Mouse (Mus musculus) cerebellum, adult 2 months (tissue): ENCODE measurements at regions not wholly inside any gene's neighbourhood (a gene's known extent, or its start where the extent isn't known, plus 50 kb on each side); places are given as distances from the start of the nearest gene placed in this dataset.

Experiments
- DNase-seq, 2 experiments: peaks; one replicate each; pipeline ENCODE4 v3.0.0; 2021
- H3K27ac ChIP-seq: fragments of 200-500 bp; 2 replicates; pipeline ENCODE4 v1.5.1; 2012; ENCODE audit warnings: low read length, control low read depth, inconsistent platforms; ENCODE audit not compliant: insufficient read depth
- H3K27me3 ChIP-seq: fragments of 200-500 bp; 2 replicates; pipeline ENCODE4 v1.6.1; 2012; ENCODE audit warnings: inconsistent platforms, mild to moderate bottlenecking, low read length, moderate library complexity; ENCODE audit not compliant: control insufficient read depth, insufficient read depth
- H3K4me1 ChIP-seq: fragments of 200-500 bp; 2 replicates; pipeline ENCODE4 v1.6.1; 2011; ENCODE audit warnings: low read length; ENCODE audit not compliant: control insufficient read depth, insufficient read depth
- H3K4me3 ChIP-seq: fragments of 200-500 bp; replicated peaks from 2 replicates; pipeline ENCODE3; 2011; ENCODE audit warnings: mild to moderate bottlenecking, low read depth, low read length, control low read depth; ENCODE audit not compliant: insufficient read depth
- CTCF ChIP-seq: fragments of 200-500 bp; IDR thresholded peaks from 2 replicates; pipeline ENCODE4 v1.5.1; 2011; ENCODE audit warnings: low read depth, mild to moderate bottlenecking, control low read depth, low read length, moderate library complexity, borderline replicate concordance; ENCODE audit not compliant: insufficient read depth
- POLR2A ChIP-seq: fragments of 200-500 bp; IDR thresholded peaks from 2 replicates; pipeline ENCODE4 v1.6.1; 2011; ENCODE audit warnings: low read length, control low read depth, borderline replicate concordance; ENCODE audit not compliant: insufficient read depth
- WGBS: fragments of 180-500 bp; shearing (Covaris S2); methylation state at CpG from one replicate; pipeline ENCODE4 v1.1.7; 2018; 5-methylcytosine and 5-hydroxymethylcytosine counted together

GRCm38 (mm10) chr4:125194298-125194697 lies 66.7 kb upstream of the Zc3h12a start:
- peaks cover 8% of the 10 kb centered on the region for H3K4me1 ChIP-seq
- no peak overlapping the region for H3K4me3 ChIP-seq
- 61% methylated on average over 12 of the region's 12 CpGs for WGBS
- H3K27me3 ChIP-seq = no peaks in the 10 kb centered on the region
- TF ChIP-seq CTCF (no peak), POLR2A (no peak)
- DNase-seq = no peak
- H3K27ac ChIP-seq = no peak overlapping the region

- no peak overlapping the region for H3K4me3 ChIP-seq
- TF ChIP-seq POLR2A = no peak
- H3K27ac ChIP-seq = no peak overlapping the region
- H3K4me1 ChIP-seq = peaks cover 8% of the 10 kb centered on the region
- DNase-seq = no peak
- H3K27me3 ChIP-seq = no peaks in the 10 kb centered on the region
- WGBS = 80% methylated on average over 9 of the region's 9 CpGs
Measured at GRCm38 (mm10) chr4:125191680-125192079, 64.0 kb upstream of the Zc3h12a start.

- no peaks in the 10 kb centered on the region for H3K27me3 ChIP-seq
- TF ChIP-seq CTCF (no peak), POLR2A (no peak)
- peak; percentile 34 to 58 for DNase-seq
- H3K4me3 ChIP-seq = no peak overlapping the region
- no peak overlapping the region for H3K27ac ChIP-seq
- 7% methylated on average over 11 of the region's 11 CpGs for WGBS
- peaks cover 8% of the 10 kb centered on the region for H3K4me1 ChIP-seq
Measured at GRCm38 (mm10) chr4:125191010-125191409, 63.4 kb upstream of the Zc3h12a start.

- no peak for DNase-seq
- Histone ChIP-seq H3K4me1 (peaks cover 8% of the 10 kb centered on the region), H3K27me3 (no peaks in the 10 kb centered on the region), H3K4me3 (no peak overlapping the region), H3K27ac (no peak overlapping the region)
- no peak for TF ChIP-seq POLR2A
- TF ChIP-seq CTCF = no peak
Measured at GRCm38 (mm10) chr4:125189971-125190370, 62.3 kb upstream of the Zc3h12a start.

GRCm38 (mm10) chr4:125186246-125186645 lies 58.6 kb upstream of the Zc3h12a start:
- 83% methylated on average over 9 of the region's 9 CpGs for WGBS
- Histone ChIP-seq H3K4me1 (peaks cover 5% of the 10 kb centered on the region), H3K4me3 (no peak overlapping the region), H3K27me3 (no peaks in the 10 kb centered on the region), H3K27ac (no peak overlapping the region)
- no peak for DNase-seq
- no peak for TF ChIP-seq POLR2A
- TF ChIP-seq CTCF = no peak

- TF ChIP-seq CTCF (no peak), POLR2A (no peak)
- H3K4me1 ChIP-seq = no peaks in the 10 kb centered on the region
- H3K27me3 ChIP-seq = no peaks in the 10 kb centered on the region
- no peak overlapping the region for H3K27ac ChIP-seq
- 82% methylated on average over 5 of the region's 5 CpGs for WGBS
- no peak for DNase-seq
- H3K4me3 ChIP-seq = no peak overlapping the region
Measured at GRCm38 (mm10) chr4:125185076-125185475, 57.4 kb upstream of the Zc3h12a start.

- DNase-seq = no peak
- TF ChIP-seq CTCF (no peak), POLR2A (no peak)
- WGBS = 27% methylated on average over 6 of the region's 6 CpGs
Measured at GRCm38 (mm10) chr4:125180947-125181346, 53.3 kb upstream of the Zc3h12a start.

GRCm38 (mm10) chr4:125178552-125178951 lies 50.9 kb upstream of the Zc3h12a start:
- WGBS = 93% methylated on average over 3 of the region's 3 CpGs
- H3K27me3 ChIP-seq = no peaks in the 10 kb centered on the region
- no peak for DNase-seq
- H3K27ac ChIP-seq = no peak overlapping the region
- H3K4me3 ChIP-seq = no peak overlapping the region
- H3K4me1 ChIP-seq = peaks cover 17% of the 10 kb centered on the region
- no peak for TF ChIP-seq POLR2A
- TF ChIP-seq CTCF = no peak

More at GRCm38 (mm10) chr4:125180947-125181346, 53.3 kb upstream of the Zc3h12a start:
- H3K4me1 ChIP-seq = peaks cover 10% of the 10 kb centered on the region
- no peaks in the 10 kb centered on the region for H3K27me3 ChIP-seq
- no peak overlapping the region for H3K4me3 ChIP-seq
- H3K27ac ChIP-seq = no peak overlapping the region
